Mouse (Mus musculus) mouse embryonic stem cell (cell line): ENCODE data around the gene Smarcd1.

ENCODE experiments used
- in situ Hi-C, 2 experiments: fragments of 300-500 bp; cut with MboI; formaldehyde crosslinking; loops; 1 replicate in 1 of 2; 3 replicates in 1 of 2; pipeline ENCODE4 v1.14.3; 2019 to 2020; ENCODE audit warnings: low sequenced_read_pairs in 2 of 2, low pct_unique_long_range_greater_than_20kb in 1 of 2, mixed read lengths in 1 of 2; ENCODE audit not compliant: unreplicated experiment in 1 of 2

Gene Smarcd1

DNA sequence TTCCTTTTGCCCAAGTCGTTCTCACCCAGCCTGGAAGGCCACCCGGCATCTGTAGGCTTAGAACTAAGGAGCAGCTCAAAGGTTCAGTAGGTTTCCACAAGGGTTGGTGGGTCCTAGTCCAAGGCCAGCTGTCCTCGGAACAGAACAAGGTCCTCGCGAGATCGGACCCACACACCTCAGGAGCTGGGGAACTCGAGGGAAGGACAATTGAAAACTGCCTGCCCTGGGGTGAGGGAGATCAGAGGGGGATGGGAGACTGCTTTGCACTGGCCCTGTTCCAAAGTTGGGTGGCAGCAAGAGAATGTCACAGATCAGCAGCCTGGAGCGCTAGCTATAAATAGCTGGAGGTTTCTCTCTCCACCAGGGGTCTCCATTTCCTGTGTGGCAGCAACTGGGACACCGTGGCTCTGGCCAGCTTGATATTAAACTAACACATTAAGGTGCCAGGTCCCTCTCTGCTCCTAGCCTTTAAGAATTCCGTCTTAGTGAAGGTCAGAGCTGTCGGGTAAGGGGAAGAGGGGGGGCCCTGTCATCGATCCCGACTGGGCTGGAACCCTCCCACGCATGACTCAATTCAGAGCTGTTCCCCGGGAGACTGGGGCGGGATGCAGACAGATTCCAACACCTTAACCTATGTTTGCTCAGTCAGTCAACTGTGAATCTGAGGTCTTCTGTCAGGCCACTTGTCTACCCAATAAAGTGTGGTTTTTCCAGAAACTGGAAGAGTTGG, 22.5 kb downstream of the Smarcd1 start:
- in situ Hi-C loops = loop anchor here in 1 of 2 experiments (5.0 kb wide), 1 partner anchor 183 kb away; no protein-coding TSS in a partner anchor

DNA sequence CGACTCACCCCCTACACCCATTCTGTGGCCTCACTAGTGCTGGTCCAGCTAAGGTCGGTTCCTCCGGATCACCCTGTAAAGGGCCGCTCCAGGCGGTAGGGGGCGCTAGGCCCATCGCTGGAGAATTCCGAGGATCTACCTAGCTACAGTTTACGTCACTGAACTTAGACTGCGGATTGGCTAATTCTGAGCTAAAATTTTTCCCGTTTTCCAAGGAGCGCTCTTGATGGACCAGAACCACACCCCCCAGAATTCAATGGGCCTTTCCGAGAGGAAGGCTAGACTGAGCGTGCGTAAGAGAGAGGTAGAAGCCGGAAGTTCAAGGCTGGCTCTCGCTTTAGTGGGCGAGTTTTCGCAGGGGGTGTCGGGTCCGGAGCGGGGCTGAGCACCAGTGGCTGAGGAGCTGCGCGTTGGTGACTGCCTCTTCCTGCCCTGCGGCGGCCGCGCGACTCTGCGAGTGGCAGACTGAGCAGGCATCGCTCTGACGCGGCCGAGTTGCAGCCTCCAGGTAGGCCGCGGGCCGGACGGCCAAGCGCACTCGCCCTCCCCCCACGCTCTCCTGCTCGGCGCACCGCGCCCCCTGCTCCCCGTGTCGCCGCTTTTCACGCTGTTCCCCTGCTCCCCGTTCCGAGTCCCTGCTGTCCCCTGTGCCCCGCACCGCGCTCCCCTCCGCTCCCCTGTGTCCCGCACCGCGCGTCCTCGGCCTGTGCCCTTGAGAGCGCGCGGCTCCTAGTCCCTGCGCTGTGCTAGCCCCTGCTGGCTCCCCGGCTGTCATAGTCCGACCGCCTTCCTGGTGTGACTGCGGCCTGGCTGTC, 23.6 kb downstream of the Smarcd1 start, which contains the start of gene Cox14:
Cox14 (plus strand) TSS at position 278 of the 815 bp plus-strand sequence.
- in situ Hi-C loops = loop anchor here in 1 of 2 experiments (5.0 kb wide), 1 partner anchor 182 kb away; no protein-coding TSS in a partner anchor

DNA sequence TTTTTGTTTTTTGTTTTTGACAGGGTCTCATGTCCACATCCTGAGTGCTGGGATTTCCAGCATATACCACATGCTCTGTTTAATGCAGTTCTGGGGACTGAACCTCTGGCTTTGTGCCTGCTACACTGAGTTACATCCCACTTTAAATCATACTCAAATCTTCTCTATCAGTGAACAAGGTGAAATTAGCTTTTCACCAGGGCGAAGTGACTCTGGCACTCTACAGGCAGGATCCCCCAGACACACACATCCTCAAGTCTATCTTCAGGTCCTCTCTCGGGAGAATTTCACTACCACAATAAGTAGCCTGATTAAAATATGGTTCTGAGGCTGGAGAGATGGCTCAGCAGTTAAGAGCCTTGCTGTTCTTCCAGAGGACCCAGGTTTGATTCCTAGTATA, 24.6 kb downstream of the Smarcd1 start:
- in situ Hi-C loops = loop anchor here in 1 of 2 experiments (5.0 kb wide), 1 partner anchor 181 kb away; no protein-coding TSS in a partner anchor

DNA sequence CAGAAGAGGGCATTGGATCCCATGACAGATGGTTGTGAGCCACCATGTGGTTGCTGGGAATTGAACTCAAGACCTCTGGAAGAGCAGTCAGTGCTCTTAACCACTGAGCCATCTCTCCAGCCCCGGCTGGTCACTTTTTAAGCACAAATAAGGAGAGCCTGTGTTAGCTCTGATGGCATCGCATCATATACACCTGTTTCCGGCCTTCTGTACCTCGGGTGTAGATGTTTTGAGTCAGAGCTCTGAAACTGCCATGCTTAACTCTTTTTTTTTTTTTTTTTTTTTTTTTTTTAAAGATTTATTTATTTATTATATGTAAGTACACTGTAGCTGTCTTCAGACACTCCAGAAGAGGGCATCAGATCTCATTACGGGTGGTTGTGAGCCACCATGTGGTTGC, 25.1 kb downstream of the Smarcd1 start:
- in situ Hi-C loops = loop anchor here in 1 of 2 experiments (5.0 kb wide), 1 partner anchor 180 kb away; no protein-coding TSS in a partner anchor

DNA sequence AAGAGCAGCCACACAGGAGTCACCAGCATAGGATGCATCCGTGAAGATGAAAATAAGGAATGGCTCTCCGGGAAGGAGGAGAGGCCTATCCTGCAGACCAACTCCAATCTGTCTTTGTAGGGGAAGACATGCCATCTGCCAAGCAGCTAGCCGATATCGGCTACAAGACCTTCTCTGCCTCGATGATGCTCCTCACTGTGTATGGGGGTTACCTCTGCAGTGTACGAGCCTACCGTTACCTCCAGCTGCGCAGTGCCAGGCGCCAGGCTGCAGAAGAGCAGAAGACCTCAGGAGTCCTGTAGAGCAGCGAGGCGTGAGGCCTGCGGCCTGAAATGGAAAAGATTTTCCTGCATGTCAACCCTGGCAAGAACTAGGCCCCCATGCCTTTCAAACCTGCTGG, 25.6 kb downstream of the Smarcd1 start:
- in situ Hi-C loops = loop anchor here in 1 of 2 experiments (5.0 kb wide), 1 partner anchor 180 kb away; no protein-coding TSS in a partner anchor

DNA sequence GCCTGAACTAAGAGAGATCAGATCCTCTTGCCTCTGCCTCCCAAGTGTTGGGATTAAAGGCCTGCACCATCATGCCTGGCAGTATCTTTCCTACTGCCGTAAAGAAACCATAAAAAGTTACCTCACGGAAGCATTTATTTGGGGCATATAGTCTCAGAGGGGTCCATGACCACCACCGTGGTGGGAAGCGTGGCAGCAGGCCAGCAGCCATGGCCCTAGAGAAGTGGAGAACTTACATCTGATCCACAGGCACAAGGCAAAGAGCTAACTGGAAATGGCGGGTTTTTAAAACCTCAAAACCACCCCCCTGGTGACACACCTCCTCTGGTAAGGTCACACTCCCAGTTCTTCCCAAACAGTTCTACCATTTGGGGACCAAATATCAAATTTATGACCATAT, 26.3 kb downstream of the Smarcd1 start:
- in situ Hi-C loops = loop anchor here in 1 of 2 experiments (5.0 kb wide), 1 partner anchor 179 kb away; no protein-coding TSS in a partner anchor

DNA sequence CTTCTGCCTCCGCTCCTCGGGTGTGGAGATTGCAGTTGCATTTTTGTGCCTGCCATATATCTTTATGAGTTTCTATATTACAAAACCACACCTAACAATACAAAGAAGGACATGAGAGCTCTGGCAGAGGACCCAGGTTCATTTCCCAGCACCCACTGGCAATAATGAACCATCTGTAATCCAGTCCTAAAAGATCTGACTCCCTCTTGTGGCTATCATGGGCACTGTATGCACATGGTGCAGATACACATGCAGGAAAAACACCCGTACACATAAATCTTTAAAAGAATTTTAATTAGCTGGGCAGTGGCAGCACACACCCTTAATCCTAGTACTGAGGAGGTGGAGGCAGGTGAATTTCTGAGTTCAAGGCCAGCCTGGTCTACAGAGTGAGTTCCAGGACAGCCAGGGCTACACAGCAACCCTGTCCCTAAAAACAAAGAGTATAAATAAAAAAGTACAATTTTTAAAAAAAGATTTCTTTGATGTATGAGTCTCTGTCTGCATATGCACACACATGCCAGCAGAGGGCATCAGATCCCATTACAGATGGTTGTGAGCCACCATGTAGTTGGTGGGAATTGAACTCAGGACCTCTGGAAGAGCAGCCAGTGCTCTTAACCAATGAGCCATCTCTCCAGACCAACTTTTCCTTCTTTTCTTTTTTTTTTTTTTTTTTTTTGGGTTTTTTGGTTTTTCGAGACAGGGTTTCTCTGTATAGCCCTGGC, 27.3 kb downstream of the Smarcd1 start:
- in situ Hi-C loops = loop anchor here in 1 of 2 experiments (5.0 kb wide), 1 partner anchor 178 kb away; no protein-coding TSS in a partner anchor

DNA sequence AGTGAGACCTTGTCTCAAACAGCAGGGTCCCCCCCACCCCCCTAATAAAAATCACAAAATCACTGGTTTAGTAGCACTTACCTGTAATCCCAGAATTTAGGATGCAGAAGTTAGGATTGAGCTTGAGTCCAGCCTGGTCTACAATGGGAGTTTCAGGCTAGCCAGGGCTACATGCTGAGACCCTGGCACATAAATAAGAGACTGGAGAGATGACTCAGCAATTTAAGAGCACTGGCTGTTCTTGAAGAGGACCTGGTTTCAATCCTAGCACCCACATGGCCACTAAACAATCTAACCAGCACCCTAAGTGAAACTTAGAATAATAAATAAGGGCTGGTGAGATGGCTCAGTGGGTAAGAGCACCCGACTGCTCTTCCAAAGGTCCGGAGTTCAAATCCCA, 29.2 kb downstream of the Smarcd1 start:
- in situ Hi-C loops = no loop called here

DNA sequence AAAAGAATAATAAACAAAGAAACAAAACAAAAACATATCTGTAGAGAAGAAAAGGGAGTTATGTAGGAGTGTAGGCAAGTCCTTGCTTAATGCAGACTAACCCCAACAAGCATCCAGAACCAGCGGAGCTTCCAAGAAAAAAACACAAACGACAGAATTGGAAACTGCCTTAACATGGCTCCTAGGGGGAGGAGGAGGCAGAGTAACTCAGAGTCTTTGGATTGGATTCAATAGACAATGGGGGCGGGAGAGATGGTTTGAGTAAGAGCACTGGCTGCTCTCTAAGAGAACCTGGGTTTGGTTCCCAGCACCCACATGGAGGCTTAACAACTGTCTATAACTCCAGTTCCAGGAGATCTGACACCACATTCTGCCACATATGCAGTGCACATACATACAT, 29.7 kb downstream of the Smarcd1 start:
- in situ Hi-C loops = no loop called here

DNA sequence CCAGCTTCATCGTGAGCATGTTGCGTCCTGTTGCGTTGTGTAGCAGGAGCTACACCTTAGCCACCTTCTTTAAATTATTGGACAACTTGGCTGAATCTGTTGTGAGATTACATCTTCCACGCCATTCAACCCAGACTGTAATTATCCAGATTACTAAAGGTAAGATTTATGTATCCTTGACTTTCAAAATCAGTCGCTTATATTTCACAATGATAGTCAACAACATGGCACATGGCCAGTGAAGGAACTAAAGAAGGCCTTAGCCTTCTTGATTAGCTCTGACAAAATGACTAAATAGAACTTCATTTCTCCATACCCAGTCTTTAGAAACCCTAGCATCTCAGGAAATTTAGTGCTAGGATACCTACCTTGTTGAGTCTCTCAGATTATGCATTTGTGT, 31.3 kb downstream of the Smarcd1 start:
- in situ Hi-C loops = no loop called here

DNA sequence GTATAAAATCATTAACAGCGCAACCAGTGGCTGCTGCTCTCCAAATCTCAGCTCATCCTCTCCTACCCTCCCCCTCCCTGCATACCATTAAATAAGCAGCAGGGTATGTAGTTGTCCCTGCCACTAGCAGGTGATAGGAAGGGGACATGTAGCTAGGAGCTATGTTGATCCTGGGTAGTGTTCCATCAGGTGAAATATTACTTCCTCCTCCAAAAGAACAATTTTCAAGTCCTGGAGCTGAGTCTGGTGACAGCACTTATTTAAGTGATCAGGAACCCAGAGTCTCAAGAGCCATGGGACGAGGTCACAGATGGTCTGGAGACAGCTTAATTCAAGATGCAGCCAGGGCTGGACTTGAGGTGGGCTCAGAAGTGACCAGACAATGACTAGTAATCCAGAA, 33.7 kb downstream of the Smarcd1 start:
- in situ Hi-C loops = no loop called here

DNA sequence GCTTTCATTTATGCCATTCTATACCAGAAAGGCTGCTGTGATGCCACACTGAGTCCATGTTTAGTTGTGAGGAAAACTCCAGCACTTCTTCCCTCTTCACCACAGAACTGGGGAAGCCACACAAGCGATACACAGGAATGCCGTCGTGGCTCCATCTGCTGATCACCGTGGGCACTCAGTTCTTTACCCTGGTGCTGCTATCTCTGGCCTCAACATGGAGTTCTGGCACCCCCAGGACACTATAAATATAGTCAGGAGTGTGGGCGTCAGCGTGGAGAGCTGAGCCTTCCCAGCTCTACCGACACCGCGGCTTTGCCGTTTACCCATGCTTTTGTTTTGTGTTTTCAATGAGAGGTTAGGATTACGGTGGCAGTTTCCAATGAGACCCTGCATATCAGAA, 34.7 kb downstream of the Smarcd1 start:
- in situ Hi-C loops = no loop called here

DNA sequence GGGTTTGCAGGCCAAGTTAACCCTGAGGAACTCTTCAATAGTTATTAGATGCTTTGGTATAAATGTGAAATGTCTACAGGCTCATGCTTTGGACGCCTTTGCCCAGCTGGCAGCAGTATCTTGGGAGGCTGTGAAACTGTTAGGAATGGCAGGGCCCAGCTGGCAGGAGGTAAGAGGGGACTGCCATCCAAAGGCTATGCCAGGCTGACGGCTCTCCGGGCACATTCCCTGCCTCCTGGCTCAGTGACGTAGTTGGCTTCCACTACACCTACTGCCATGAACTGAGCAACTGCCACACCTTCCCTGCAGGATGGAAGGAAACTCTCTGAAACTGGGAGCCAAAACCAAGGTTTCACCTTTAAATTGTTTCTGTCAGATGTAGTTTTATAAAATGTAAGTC, 38.3 kb downstream of the Smarcd1 start:
- in situ Hi-C loops = no loop called here

DNA sequence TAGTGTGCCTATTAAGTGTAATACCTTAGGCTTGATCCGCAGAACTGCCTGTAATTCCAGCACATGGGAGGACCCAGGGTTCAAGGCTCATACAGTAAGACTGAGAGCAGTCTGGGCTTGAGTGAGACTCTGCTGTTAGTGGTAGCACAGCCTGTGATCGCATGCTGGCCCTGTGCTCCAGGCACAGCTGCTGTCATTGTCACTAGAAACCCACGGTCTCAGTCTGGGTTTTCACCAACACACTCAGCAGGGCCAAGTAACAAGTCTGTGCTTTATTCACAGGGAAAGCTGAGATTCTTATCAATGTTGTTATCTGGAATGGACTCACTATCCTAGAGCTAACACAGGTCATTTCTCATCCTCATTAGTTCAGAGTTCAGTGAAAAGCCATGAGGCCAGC, 52.3 kb downstream of the Smarcd1 start:
- in situ Hi-C loops = no loop called here
